9 mouse cellular contexts compared by ENCODE assay signal in genomic region chr11:79805981-79806415, GRCm38 (mm10).
DNase-seq lines count a peak whose midpoint lies in the region; ATAC-seq and TF ChIP-seq lines count a peak whose summit lies in the region.
"Had no signal": no experiment of that assay in that cellular context is flagged by ENCODE, and none has a peak within 500 bp of the region (broad histone marks: within the 10 kb centered on the region; RNA-seq: fewer than 3 reads in every experiment).

No protein-coding gene starts in this region.

- peak overlapping the region; percentile 76 for H3K27ac ChIP-seq in embryonic facial prominence, embryonic 11.5 days (replicated peaks; ENCODE audit: low read depth, low read length)
- H3K27ac ChIP-seq in heart, postnatal 0 days (ENCODE audit: low read depth): 0 out of 2 replicates have a peak overlapping the region, but pooled peaks have one; percentile 0
- peak overlapping the region; percentile 96 for H3K27ac ChIP-seq in limb, embryonic 13.5 days
- H3K27ac ChIP-seq in cerebellum, adult 2 months (ENCODE audit: insufficient read depth, low read length): no peak overlapping the region

- H3K36me3 ChIP-seq in embryonic facial prominence, embryonic 11.5 days (replicated peaks; ENCODE audit: control insufficient read depth, insufficient read depth, low read depth, low read length): no peaks in the 10 kb centered on the region
- no peaks in the 10 kb centered on the region for H3K36me3 ChIP-seq in heart, postnatal 0 days (replicated peaks; ENCODE audit: control insufficient read depth, insufficient read depth, low read length)
- H3K36me3 ChIP-seq in limb, embryonic 13.5 days: no peaks in the 10 kb centered on the region

- TF ChIP-seq EP300 in heart, postnatal 0 days (IDR thresholded peaks at IDR 0.05; ENCODE audit: low read depth): no peak

- DNase-seq in adipocyte (ENCODE audit: low spot score): peak; percentile 82
- DNase-seq in embryonic facial prominence, embryonic 11.5 days (ENCODE audit: low spot score): peak; percentile 96
- no peak for DNase-seq in heart, postnatal 0 days (ENCODE audit: low spot score)
- DNase-seq in spleen, adult 12 weeks (ENCODE audit: low spot score): no peak
- no peak for DNase-seq in left cerebral cortex, adult 11 months (ENCODE audit: low spot score)
- DNase-seq in cerebellum, adult 2 months: no peak

- H3K4me1 ChIP-seq in embryonic facial prominence, embryonic 11.5 days (ENCODE audit: control insufficient read depth, insufficient read depth, low read length): peaks cover 6% of the 10 kb centered on the region
- H3K4me1 ChIP-seq in heart, postnatal 0 days (ENCODE audit: control insufficient read depth, insufficient read depth): no peaks in the 10 kb centered on the region
- peaks cover 52% of the 10 kb centered on the region for H3K4me1 ChIP-seq in limb, embryonic 13.5 days
- peaks cover 8% of the 10 kb centered on the region for H3K4me1 ChIP-seq in cerebellum, adult 2 months (ENCODE audit: control insufficient read depth, insufficient read depth, low read length)

- peak; percentile 85 for ATAC-seq in embryonic facial prominence, embryonic 11.5 days (replicated peaks; ENCODE audit: insufficient number of reproducible peaks, low FRiP score, low TSS enrichment, low read depth)
- no peak; the same call in 1 of the 2 replicates for ATAC-seq in heart, postnatal 0 days (ENCODE audit: insufficient read depth, low read depth)
- peak; percentile 83 for ATAC-seq in limb, embryonic 13.5 days (ENCODE audit: low FRiP score, low read depth)
- no peak for ATAC-seq in granulocyte monocyte progenitor cell, adult 5-6 weeks (replicated peaks; ENCODE audit: poor library complexity, severe bottlenecking)

- H3K9me3 ChIP-seq in embryonic facial prominence, embryonic 11.5 days (replicated peaks; ENCODE audit: control insufficient read depth, low read length): no peaks in the 10 kb centered on the region; the same call in 1 of the 2 replicates
- peaks cover 10% of the 10 kb centered on the region; the same call in 1 of the 2 replicates for H3K9me3 ChIP-seq in heart, postnatal 0 days (replicated peaks; ENCODE audit: control insufficient read depth, low read length)
- no peaks in the 10 kb centered on the region for H3K9me3 ChIP-seq in limb, embryonic 13.5 days

- no peak overlapping the region; the same call in 1 of the 2 replicates for H3K4me2 ChIP-seq in embryonic facial prominence, embryonic 11.5 days (ENCODE audit: low read depth, low read length)
- H3K4me2 ChIP-seq in heart, postnatal 0 days (ENCODE audit: low read depth, low read length): no peak overlapping the region
- H3K4me2 ChIP-seq in limb, embryonic 13.5 days (replicated peaks): peak overlapping the region; percentile 51

- H3K4me3 ChIP-seq in embryonic facial prominence, embryonic 11.5 days (ENCODE audit: low read depth, low read length): no peak overlapping the region
- no peak overlapping the region for H3K4me3 ChIP-seq in heart, postnatal 0 days (ENCODE audit: low read depth, low read length)
- H3K4me3 ChIP-seq in limb, embryonic 13.5 days: no peak overlapping the region
- H3K4me3 ChIP-seq in cerebellum, adult 2 months (replicated peaks; ENCODE audit: insufficient read depth, low read depth, low read length): no peak overlapping the region
- H3K4me3 ChIP-seq: megakaryocyte, embryonic 14.5 days had no signal

- H3K27me3 ChIP-seq in embryonic facial prominence, embryonic 11.5 days (ENCODE audit: control insufficient read depth, insufficient read depth, low read length): no peaks in the 10 kb centered on the region
- no peaks in the 10 kb centered on the region for H3K27me3 ChIP-seq in heart, postnatal 0 days (ENCODE audit: control insufficient read depth, insufficient read depth, low read length)
- no peaks in the 10 kb centered on the region for H3K27me3 ChIP-seq in limb, embryonic 13.5 days
- no peaks in the 10 kb centered on the region for H3K27me3 ChIP-seq in cerebellum, adult 2 months (ENCODE audit: control insufficient read depth, insufficient read depth, low read length)

- no peak overlapping the region for H3K9ac ChIP-seq in embryonic facial prominence, embryonic 11.5 days (replicated peaks; ENCODE audit: low read length)
- no peak overlapping the region for H3K9ac ChIP-seq in heart, postnatal 0 days (replicated peaks; ENCODE audit: low read depth, low read length)
- peak overlapping the region; percentile 4; the same call in 1 of the 2 replicates for H3K9ac ChIP-seq in limb, embryonic 13.5 days

- WGBS in embryonic facial prominence, embryonic 11.5 days: 12% methylated on average over 10 of the region's 10 CpGs
- WGBS in heart, postnatal 0 days: 50% methylated on average over 10 of the region's 10 CpGs
- WGBS in limb, embryonic 13.5 days: 11% methylated on average over 10 of the region's 10 CpGs
- WGBS in cerebellum, adult 2 months: 74% methylated on average over 10 of the region's 10 CpGs

- TF ChIP-seq CTCF in heart, postnatal 0 days (IDR thresholded peaks at IDR 0.05; ENCODE audit: low read depth): no peak
- TF ChIP-seq CTCF in cerebellum, adult 2 months (IDR thresholded peaks at IDR 0.05; ENCODE audit: borderline replicate concordance, insufficient read depth, low read depth, low read length): no peak

- TF ChIP-seq POLR2A in cerebellum, adult 2 months (IDR thresholded peaks at IDR 0.05; ENCODE audit: borderline replicate concordance, insufficient read depth, low read length): no peak

Comparison
In these comparisons a context has a peak if more than half of its experiments do, and no peak if none do; other contexts are left out.
1. DNase-seq: peak in adipocyte (single experiment) and embryonic facial prominence, embryonic 11.5 days (single experiment); none in heart, postnatal 0 days (single experiment), spleen, adult 12 weeks (single experiment), left cerebral cortex, adult 11 months (single experiment) and cerebellum, adult 2 months (0 of 2).
2. ATAC-seq: peak in embryonic facial prominence, embryonic 11.5 days (single experiment) and limb, embryonic 13.5 days (single experiment); none in heart, postnatal 0 days (single experiment) and granulocyte monocyte progenitor cell, adult 5-6 weeks (single experiment).